Mouse (Mus musculus) heart, postnatal 0 days (tissue): ENCODE measurements around the gene Nckap5.

Experiments used
- CTCF ChIP-seq: IDR thresholded peaks from 2 replicates; pipeline ENCODE4 v1.5.1; 2016; ENCODE audit warnings: antibody characterized with exemption, control low read depth, low read depth
- EP300 ChIP-seq: IDR thresholded peaks from 2 replicates; pipeline ENCODE4 v1.6.1; 2016; ENCODE audit warnings: antibody characterized with exemption, low read depth

DNA sequence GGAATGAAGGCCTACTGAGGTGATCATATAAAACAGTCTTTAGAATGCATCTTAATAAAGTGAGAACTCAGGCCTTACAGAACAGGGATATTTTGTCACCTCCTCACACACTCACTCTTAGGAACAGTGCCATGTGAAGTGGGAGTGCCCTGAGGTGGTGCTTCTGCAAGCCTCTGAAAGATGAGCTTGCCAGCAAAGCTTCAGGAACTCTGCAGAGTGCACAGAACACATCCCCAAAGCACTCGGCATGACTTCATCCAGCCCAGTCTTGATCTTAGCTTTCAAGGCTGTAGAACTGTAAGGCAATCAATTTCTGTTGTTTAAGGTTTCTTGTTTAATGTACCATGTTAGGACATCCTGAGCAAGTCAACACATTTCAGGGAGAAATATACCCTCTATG is 372.9 kb downstream of the Nckap5 start:
- TF ChIP-seq CTCF (no peak), EP300 (no peak)
